Mouse (Mus musculus) midbrain, postnatal 0 days (tissue): ENCODE measurements around the gene Rps27rt. TPM values are rescaled to one million over a fixed set of nuclear protein-coding genes. Genes with fewer than 3 reads are reported as not detected.

Source experiments
- ATAC-seq: fragments of 200-750 bp; cut with Nextera tagmentation; 2 replicates; pipeline ENCODE4 v1.8.0; 2017; ENCODE audit warnings: moderate number of reproducible peaks, mild to moderate bottlenecking, moderate TSS enrichment, moderate library complexity; ENCODE audit not compliant: low FRiP score
- DNase-seq: peaks from one replicate; pipeline ENCODE4 v3.0.0-alpha.2; 2015; ENCODE audit warnings: low spot score
- H3K27ac ChIP-seq: fragments of 300-500 bp; sonication (generic); 2 replicates; pipeline ENCODE4 v1.5.1; 2014; ENCODE audit warnings: low read depth, mild to moderate bottlenecking, low read length, mixed read lengths
- H3K27me3 ChIP-seq: fragments of 300-500 bp; sonication (generic); 2 replicates; pipeline ENCODE4 v1.6.1; 2014; ENCODE audit warnings: low read length, control low read depth, mixed read lengths; ENCODE audit not compliant: insufficient read depth
- H3K36me3 ChIP-seq: fragments of 300-500 bp; sonication (generic); 2 replicates; pipeline ENCODE4 v1.6.1; 2014; ENCODE audit warnings: low read length, control low read depth, mixed read lengths; ENCODE audit not compliant: insufficient read depth
- H3K4me1 ChIP-seq: fragments of 300-500 bp; sonication (generic); 2 replicates; pipeline ENCODE4 v1.6.1; 2014; ENCODE audit warnings: mild to moderate bottlenecking, control low read depth, antibody characterized with exemption, low read length, mixed read lengths; ENCODE audit not compliant: insufficient read depth
- H3K4me2 ChIP-seq: fragments of 300-500 bp; sonication (generic); 2 replicates; pipeline ENCODE4 v1.6.1; 2014; ENCODE audit warnings: low read depth, mild to moderate bottlenecking, low read length, mixed read lengths; ENCODE audit not compliant: poor library complexity, severe bottlenecking
- H3K4me3 ChIP-seq: fragments of 300-500 bp; sonication (generic); 2 replicates; pipeline ENCODE4 v1.5.1; 2014; ENCODE audit warnings: low read depth, mild to moderate bottlenecking, low read length, moderate library complexity
- H3K9ac ChIP-seq: fragments of 300-500 bp; sonication (generic); replicated peaks from 2 replicates; pipeline ENCODE4 v1.6.1; 2014; ENCODE audit warnings: mild to moderate bottlenecking, low read length, moderate library complexity, mixed read lengths; ENCODE audit not compliant: poor library complexity, severe bottlenecking
- H3K9me3 ChIP-seq: fragments of 300-500 bp; sonication (generic); 2 replicates; pipeline ENCODE4 v1.6.1; 2016; ENCODE audit warnings: low read length, control low read depth
- CTCF ChIP-seq: IDR thresholded peaks from 2 replicates; pipeline ENCODE4 v1.5.1; 2016; ENCODE audit warnings: antibody characterized with exemption, mild to moderate bottlenecking
- WGBS: fragments of 180-500 bp; shearing (Covaris S2); extraction: QIAGEN DNeasy Blood & Tissue Kit; methylation state at CpG from one replicate; pipeline ENCODE4 v1.1.7; 2014; 5-methylcytosine and 5-hydroxymethylcytosine counted together
- polyA plus RNA-seq: library from polyadenylated mRNA; unstranded; fragments of >200 nt; fragmentation: Nextera tagmentation; extraction: Ambion mirVana; gene quantifications from 2 replicates; pipeline ENCODE4 v1.2.1, GENCODE M21; 2015
- total RNA-seq: library from RNA; depleted of rRNA; stranded (reverse); fragments of >200 nt; gene quantifications from 2 replicates; pipeline ENCODE4 v1.2.3, GENCODE M21; 2014

Rps27rt gene
- total and polyA plus RNA-seq, 2 experiments from 2014 or later = 20.7 to 195 TPM

GRCm38 (mm10) chr9:115021419-115021818 lies 38.9 kb upstream of the Rps27rt start:
- DNase-seq (no peak), ATAC-seq (no peak)
- 79% methylated on average over 2 of the region's 2 CpGs for WGBS
- no peak overlapping the region for H3K9ac ChIP-seq
- no peaks in the 10 kb centered on the region for H3K9me3 ChIP-seq
- H3K27ac ChIP-seq = no peak overlapping the region
- no peak for TF ChIP-seq CTCF
- H3K27me3 ChIP-seq = no peaks in the 10 kb centered on the region
- no peaks in the 10 kb centered on the region for H3K4me1 ChIP-seq
- no peak overlapping the region for H3K4me3 ChIP-seq
- no peak overlapping the region for H3K4me2 ChIP-seq
- no peaks in the 10 kb centered on the region for H3K36me3 ChIP-seq

GRCm38 (mm10) chr9:115020141-115020540 lies 37.6 kb upstream of the Rps27rt start:
- WGBS = 93% methylated on average over 7 of the region's 7 CpGs
- no peak for ATAC-seq
- Histone ChIP-seq H3K4me1 (no peaks in the 10 kb centered on the region), H3K4me2 (no peak overlapping the region), H3K4me3 (no peak overlapping the region), H3K36me3 (no peaks in the 10 kb centered on the region), H3K9ac (no peak overlapping the region), H3K9me3 (no peaks in the 10 kb centered on the region), H3K27ac (no peak overlapping the region), H3K27me3 (no peaks in the 10 kb centered on the region)
- no peak for TF ChIP-seq CTCF
- DNase-seq = no peak

GRCm38 (mm10) chr9:115012367-115012766 lies 29.8 kb upstream of the Rps27rt start:
- ATAC-seq (no peak), DNase-seq (no peak)
- WGBS = 61% methylated on average over 12 of the region's 12 CpGs
- Histone ChIP-seq H3K27ac (no peak overlapping the region), H3K4me3 (no peak overlapping the region), H3K9ac (no peak overlapping the region), H3K4me2 (no peak overlapping the region), H3K27me3 (no peaks in the 10 kb centered on the region), H3K4me1 (peaks cover 3% of the 10 kb centered on the region; the same call in 1 of the 2 replicates), H3K9me3 (peaks cover 3% of the 10 kb centered on the region; the same call in 1 of the 2 replicates), H3K36me3 (no peaks in the 10 kb centered on the region)
- no peak for TF ChIP-seq CTCF

DNA sequence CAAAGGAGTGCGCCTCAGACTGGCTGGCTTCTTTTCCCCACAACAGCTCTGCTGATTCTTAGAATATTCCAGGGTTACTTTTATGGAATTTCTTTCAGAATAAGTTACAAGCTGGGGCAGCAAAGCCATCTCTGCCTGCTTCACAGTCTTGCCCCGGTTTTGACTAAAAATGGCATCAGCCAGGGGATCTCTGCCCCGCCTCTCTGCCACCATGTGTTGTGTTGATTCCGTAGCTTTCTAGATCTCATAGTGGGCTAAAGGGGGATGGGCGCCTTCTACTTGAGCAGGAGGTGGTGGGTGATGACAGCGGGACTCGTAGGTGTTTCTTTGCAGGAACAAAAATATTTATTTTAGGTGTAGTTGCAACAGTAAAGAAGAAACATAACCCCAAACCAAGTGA lies 25.7 kb upstream of the Rps27rt start:
- H3K4me2 ChIP-seq = no peak overlapping the region
- H3K4me3 ChIP-seq = no peak overlapping the region
- H3K36me3 ChIP-seq = no peaks in the 10 kb centered on the region
- WGBS = 90% methylated on average over 7 of the region's 7 CpGs
- TF ChIP-seq CTCF = no peak
- DNase-seq = no peak
- no peak overlapping the region for H3K27ac ChIP-seq
- peaks cover 3% of the 10 kb centered on the region; the same call in 1 of the 2 replicates for H3K9me3 ChIP-seq
- no peak for ATAC-seq
- peaks cover 3% of the 10 kb centered on the region; the same call in 1 of the 2 replicates for H3K4me1 ChIP-seq
- H3K27me3 ChIP-seq = no peaks in the 10 kb centered on the region
- no peak overlapping the region for H3K9ac ChIP-seq

DNA sequence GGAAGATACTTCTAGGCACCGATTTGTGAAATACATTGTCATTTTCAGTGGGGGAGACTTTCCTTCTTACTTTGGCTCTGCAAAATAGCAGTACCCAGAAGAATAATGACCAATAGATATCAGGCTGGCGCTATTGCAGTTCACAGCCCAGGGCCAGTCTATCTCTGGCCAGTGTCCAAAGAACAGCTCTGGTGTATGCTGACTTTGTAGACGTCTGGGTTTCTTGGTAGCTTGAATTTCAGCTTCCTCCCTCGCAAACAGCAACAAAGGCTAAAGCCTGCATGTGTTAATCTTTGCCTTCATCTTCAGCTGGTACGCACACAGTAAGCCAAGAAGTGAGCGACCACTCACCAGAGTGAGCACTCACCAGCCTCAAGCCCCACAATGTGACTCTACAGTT lies 25.2 kb upstream of the Rps27rt start:
- no peaks in the 10 kb centered on the region for H3K27me3 ChIP-seq
- TF ChIP-seq CTCF = no peak
- no peaks in the 10 kb centered on the region for H3K36me3 ChIP-seq
- no peak overlapping the region for H3K4me3 ChIP-seq
- WGBS = 75% methylated on average over 6 of the region's 6 CpGs
- H3K4me2 ChIP-seq = no peak overlapping the region
- H3K27ac ChIP-seq = no peak overlapping the region
- peak; percentile 30 for DNase-seq
- H3K4me1 ChIP-seq = peaks cover 3% of the 10 kb centered on the region; the same call in 1 of the 2 replicates
- no peak overlapping the region for H3K9ac ChIP-seq
- peaks cover 3% of the 10 kb centered on the region; the same call in 1 of the 2 replicates for H3K9me3 ChIP-seq
- no peak for ATAC-seq

GRCm38 (mm10) chr9:115005446-115005845 lies 22.9 kb upstream of the Rps27rt start:
- Histone ChIP-seq H3K9me3 (peaks cover 3% of the 10 kb centered on the region; the same call in 1 of the 2 replicates), H3K27ac (no peak overlapping the region), H3K4me2 (no peak overlapping the region), H3K27me3 (no peaks in the 10 kb centered on the region), H3K4me3 (no peak overlapping the region), H3K4me1 (peaks cover 3% of the 10 kb centered on the region; the same call in 1 of the 2 replicates), H3K9ac (no peak overlapping the region), H3K36me3 (no peaks in the 10 kb centered on the region)
- ATAC-seq (no peak), DNase-seq (no peak)
- TF ChIP-seq CTCF = no peak
- WGBS = 48% methylated on average over 10 of the region's 10 CpGs
